Mouse (Mus musculus) heart, embryonic 13.5 days (tissue): ENCODE results near the gene Arvcf. TPM values are rescaled to one million over a fixed set of nuclear protein-coding genes. Genes with fewer than 3 reads are reported as not detected.

Source experiments
- ATAC-seq: fragments of 200-750 bp; cut with Nextera tagmentation; 2 replicates; pipeline ENCODE4 v1.8.0; 2017; ENCODE audit warnings: moderate TSS enrichment; ENCODE audit not compliant: insufficient number of reproducible peaks, low FRiP score, low TSS enrichment; ENCODE audit errors: extremely low read depth
- H3K27ac ChIP-seq: fragments of 300-500 bp; sonication (generic); replicated peaks from 2 replicates; pipeline ENCODE4 v1.5.1; 2015; ENCODE audit warnings: moderate library complexity, mild to moderate bottlenecking, inconsistent platforms
- H3K27me3 ChIP-seq: fragments of 300-500 bp; sonication (generic); replicated peaks from 2 replicates; pipeline ENCODE4 v1.6.1; 2015; ENCODE audit warnings: mild to moderate bottlenecking, inconsistent platforms
- H3K36me3 ChIP-seq: fragments of 300-500 bp; sonication (generic); 2 replicates; pipeline ENCODE4 v1.6.1; 2015; ENCODE audit warnings: mild to moderate bottlenecking, inconsistent platforms
- H3K4me1 ChIP-seq: fragments of 300-500 bp; sonication (generic); 2 replicates; pipeline ENCODE4 v1.6.1; 2015; ENCODE audit warnings: inconsistent platforms
- H3K4me2 ChIP-seq: fragments of 300-500 bp; sonication (generic); 2 replicates; pipeline ENCODE4 v1.6.1; 2015; ENCODE audit warnings: inconsistent platforms, mild to moderate bottlenecking, moderate library complexity
- H3K4me3 ChIP-seq: fragments of 300-500 bp; sonication (generic); 2 replicates; pipeline ENCODE4 v1.5.1; 2015; ENCODE audit warnings: moderate library complexity, mild to moderate bottlenecking, inconsistent platforms
- H3K9ac ChIP-seq: fragments of 300-500 bp; sonication (generic); 2 replicates; pipeline ENCODE4 v1.6.1; 2015; ENCODE audit warnings: inconsistent platforms, mild to moderate bottlenecking, moderate library complexity
- H3K9me3 ChIP-seq: fragments of 300-500 bp; sonication (generic); 2 replicates; pipeline ENCODE4 v1.6.1; 2016; ENCODE audit warnings: inconsistent platforms
- WGBS: fragments of 180-500 bp; shearing (Covaris S2); methylation state at CpG from one replicate; pipeline ENCODE4 v1.1.7; 2015; ENCODE audit warnings: mixed read lengths; 5-methylcytosine and 5-hydroxymethylcytosine counted together
- polyA plus RNA-seq: library from polyadenylated mRNA; unstranded; fragments of >200 nt; fragmentation: Nextera tagmentation; extraction: Ambion mirVana; gene quantifications from 2 replicates; pipeline ENCODE4 v1.2.1, GENCODE M21; 2015

Arvcf gene
- polyA plus RNA-seq, 1 experiment from 2014 or later, result 32.0 TPM

DNA sequence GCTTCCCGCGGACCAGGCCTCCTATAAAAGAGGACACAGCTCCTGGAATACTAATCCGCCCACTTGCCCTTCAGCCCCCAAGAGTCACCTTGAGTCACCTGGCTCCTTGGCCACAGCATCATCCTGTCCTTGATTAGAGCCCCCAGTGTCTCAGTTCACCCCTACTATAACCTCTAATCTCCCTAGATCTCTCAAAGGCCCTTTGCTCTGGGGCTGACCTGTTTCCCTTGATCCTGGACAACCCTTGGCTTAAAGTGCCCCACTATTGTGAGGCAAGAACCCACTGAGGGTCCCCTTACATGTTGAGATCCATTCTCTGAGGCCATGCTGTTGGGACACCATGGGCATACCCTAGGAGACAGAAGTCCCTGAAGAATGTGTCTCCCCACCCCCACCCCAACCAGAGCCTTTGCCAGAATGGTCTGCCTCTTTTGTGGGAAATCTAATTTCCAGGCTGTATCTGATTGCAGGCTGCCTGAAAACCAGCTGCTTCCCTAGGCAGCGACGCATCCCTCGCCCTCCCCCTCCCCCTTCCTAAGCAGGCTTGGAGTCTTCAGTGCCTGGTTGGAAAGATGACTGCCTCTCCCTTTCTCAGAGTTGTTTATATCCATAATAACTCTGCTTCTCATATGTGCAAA, 33.8 kb downstream of the Arvcf start:
- H3K36me3 ChIP-seq, result no peaks in the 10 kb centered on the region
- WGBS, result 58% methylated on average over 6 of the region's 6 CpGs
- peaks cover 47% of the 10 kb centered on the region for H3K4me1 ChIP-seq
- no peak overlapping the region for H3K9ac ChIP-seq
- no peaks in the 10 kb centered on the region for H3K27me3 ChIP-seq
- no peaks in the 10 kb centered on the region for H3K9me3 ChIP-seq
- ATAC-seq, result no peak
- H3K27ac ChIP-seq, result no peak overlapping the region
- no peak overlapping the region for H3K4me3 ChIP-seq
- no peak overlapping the region for H3K4me2 ChIP-seq

DNA sequence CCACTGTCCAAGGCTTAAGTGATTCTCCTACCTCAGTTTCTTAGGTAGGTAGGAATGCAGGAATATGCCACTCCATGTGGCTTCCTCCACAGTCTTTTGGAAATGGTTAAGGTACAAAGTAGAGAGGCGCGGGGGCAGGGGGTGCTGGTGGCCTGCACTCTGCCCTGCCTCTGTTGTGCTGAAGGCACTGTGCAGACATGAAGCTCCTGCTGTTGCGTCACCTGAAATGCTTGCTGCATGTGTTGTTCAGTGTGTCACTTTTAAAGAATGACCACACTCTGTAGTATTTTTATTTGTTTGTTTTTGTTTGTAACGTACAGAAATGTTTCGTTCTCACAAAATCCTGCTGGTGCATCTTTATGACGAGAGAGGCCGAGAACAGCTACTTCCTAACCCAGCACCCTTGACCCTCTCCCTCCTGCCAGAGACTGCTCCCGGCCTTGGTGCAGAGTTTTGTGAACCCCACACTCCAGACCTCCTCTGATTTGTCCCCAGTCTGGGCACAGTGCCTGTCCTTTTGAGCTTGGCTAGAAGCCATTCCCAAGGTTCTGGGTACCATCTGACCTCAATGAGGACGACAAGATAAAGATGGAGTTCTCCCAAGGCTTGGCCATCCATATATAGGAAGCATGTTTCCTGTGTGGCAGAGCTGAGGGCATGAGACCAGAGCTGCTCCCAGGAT, 35.2 kb downstream of the Arvcf start:
- 67% methylated on average over 9 of the region's 9 CpGs for WGBS
- ATAC-seq, result no peak
- H3K36me3 ChIP-seq, result no peaks in the 10 kb centered on the region
- H3K9ac ChIP-seq, result no peak overlapping the region
- no peaks in the 10 kb centered on the region for H3K27me3 ChIP-seq
- no peaks in the 10 kb centered on the region for H3K9me3 ChIP-seq
- peaks cover 53% of the 10 kb centered on the region for H3K4me1 ChIP-seq
- no peak overlapping the region for H3K27ac ChIP-seq
- H3K4me2 ChIP-seq, result no peak overlapping the region
- H3K4me3 ChIP-seq, result no peak overlapping the region

DNA sequence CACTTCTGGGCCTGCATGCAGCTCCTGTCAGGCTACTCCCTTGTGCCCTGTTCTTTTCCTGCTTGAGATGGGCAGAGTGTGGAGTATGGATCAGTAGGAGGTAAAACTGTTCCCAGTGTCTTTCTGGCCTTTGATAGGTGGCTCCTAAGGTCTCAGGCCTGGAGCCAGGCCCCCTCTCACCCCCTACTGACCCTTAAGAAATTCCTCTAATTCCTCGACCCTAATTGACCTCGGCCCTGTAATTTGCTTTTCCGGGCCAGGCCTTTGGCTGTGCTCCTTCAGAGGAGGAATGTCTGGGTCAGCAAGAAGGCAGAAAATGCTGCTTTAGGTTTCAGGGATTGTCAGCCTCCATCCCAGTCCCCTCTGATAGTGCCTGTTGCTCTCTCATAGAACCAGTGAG, 35.8 kb downstream of the Arvcf start:
- 36% methylated on average over 3 of the region's 3 CpGs for WGBS
- Histone ChIP-seq H3K36me3 (no peaks in the 10 kb centered on the region), H3K4me2 (no peak overlapping the region), H3K9ac (no peak overlapping the region), H3K27me3 (no peaks in the 10 kb centered on the region), H3K9me3 (no peaks in the 10 kb centered on the region), H3K4me1 (peaks cover 57% of the 10 kb centered on the region), H3K4me3 (no peak overlapping the region), H3K27ac (no peak overlapping the region)
- no peak for ATAC-seq

DNA sequence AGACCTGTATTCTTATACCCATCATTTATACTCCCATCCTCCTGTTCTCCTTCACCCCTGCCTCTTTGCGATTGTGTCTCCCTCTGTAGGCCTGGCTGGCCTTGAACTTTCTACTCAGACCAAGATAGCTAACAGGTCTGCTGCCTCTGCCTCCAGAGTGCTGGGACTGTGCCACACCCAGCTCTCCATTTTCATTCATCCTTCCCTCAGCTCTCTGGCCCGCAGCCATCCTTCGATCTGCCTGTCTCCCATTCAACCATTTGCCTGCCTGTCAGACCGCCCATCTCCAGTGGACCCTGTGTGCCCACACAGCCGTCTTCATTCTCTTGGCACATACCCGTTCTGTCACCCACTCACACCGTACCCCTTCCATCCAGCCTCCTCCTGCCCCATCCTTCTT, 36.2 kb downstream of the Arvcf start:
- ATAC-seq, result no peak
- H3K9ac ChIP-seq, result no peak overlapping the region
- no peak overlapping the region for H3K4me3 ChIP-seq
- no peak overlapping the region for H3K4me2 ChIP-seq
- peaks cover 57% of the 10 kb centered on the region for H3K4me1 ChIP-seq
- no peaks in the 10 kb centered on the region for H3K9me3 ChIP-seq
- H3K27ac ChIP-seq, result no peak overlapping the region
- H3K27me3 ChIP-seq, result no peaks in the 10 kb centered on the region
- WGBS, result 84% methylated on average over 7 of the region's 7 CpGs
- H3K36me3 ChIP-seq, result no peaks in the 10 kb centered on the region

DNA sequence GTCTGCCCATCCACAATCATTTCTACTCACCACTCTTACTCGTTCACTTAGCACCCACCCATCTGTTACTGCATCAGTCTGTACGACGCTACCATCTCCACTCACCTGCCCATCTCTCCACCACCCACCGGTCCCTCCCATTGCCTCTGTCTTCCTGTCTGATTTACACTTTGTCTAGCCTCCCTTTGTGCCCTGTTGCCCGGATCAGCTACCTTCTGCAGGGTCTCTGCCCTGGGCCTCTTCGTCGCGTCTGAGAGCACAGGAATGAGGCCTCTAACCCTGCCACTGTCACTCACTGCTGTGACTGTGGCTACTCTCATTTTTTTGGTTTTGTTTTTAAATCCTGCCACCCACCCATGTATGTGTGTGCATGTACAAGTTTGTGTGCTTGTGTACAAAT, 36.7 kb downstream of the Arvcf start:
- Histone ChIP-seq H3K4me2 (no peak overlapping the region), H3K9me3 (no peaks in the 10 kb centered on the region), H3K36me3 (no peaks in the 10 kb centered on the region), H3K4me3 (no peak overlapping the region), H3K27ac (no peak overlapping the region), H3K27me3 (no peaks in the 10 kb centered on the region), H3K4me1 (peaks cover 54% of the 10 kb centered on the region), H3K9ac (no peak overlapping the region)
- no peak for ATAC-seq
- WGBS, result 81% methylated on average over 8 of the region's 8 CpGs

DNA sequence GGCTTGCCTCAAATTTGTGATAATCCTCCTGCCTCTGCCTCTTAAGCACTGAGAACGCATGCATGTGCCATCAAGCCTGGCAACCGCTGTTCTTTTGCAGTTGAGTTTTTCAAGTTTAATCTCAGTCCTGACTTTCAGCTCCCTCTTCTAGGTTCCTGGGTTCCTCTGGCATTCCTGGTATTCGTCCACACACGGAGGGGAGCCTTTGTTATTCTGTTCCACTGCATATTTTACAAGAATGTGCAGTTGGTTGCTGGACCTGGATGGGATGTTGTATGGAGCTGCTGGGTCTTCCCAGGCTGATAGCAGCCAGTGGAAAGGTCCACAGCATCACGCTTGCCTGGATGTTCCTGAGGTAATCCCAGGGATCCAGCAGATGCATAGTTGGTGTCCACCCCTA, 37.4 kb downstream of the Arvcf start:
- H3K27ac ChIP-seq, result no peak overlapping the region
- no peak overlapping the region for H3K4me2 ChIP-seq
- 66% methylated on average over 5 of the region's 5 CpGs for WGBS
- no peaks in the 10 kb centered on the region for H3K9me3 ChIP-seq
- no peak overlapping the region for H3K4me3 ChIP-seq
- no peaks in the 10 kb centered on the region for H3K36me3 ChIP-seq
- H3K4me1 ChIP-seq, result peaks cover 46% of the 10 kb centered on the region
- H3K27me3 ChIP-seq, result no peaks in the 10 kb centered on the region
- no peak for ATAC-seq
- H3K9ac ChIP-seq, result no peak overlapping the region

DNA sequence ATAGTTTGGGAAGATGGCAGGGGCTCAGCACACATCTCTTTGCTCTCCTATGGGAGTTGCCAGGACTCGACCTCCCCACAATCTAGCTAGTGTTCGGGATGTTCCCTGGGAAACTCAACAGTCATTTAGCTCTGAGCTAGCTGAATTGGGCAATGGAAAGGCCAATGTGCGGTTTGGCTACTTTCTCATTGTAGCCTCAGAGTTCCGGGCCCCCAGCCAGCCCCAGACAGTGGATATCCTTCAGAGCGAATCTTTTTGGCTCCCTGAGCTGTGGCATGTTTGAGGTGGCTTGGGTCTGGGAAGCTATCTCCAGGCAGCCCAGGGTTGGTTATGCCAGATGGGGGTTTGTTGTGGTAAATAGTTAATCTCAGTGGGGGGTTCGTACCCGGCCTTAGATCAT, 38.5 kb downstream of the Arvcf start:
- no peak for ATAC-seq
- H3K9me3 ChIP-seq, result no peaks in the 10 kb centered on the region
- no peak overlapping the region for H3K4me3 ChIP-seq
- no peaks in the 10 kb centered on the region for H3K36me3 ChIP-seq
- no peak overlapping the region for H3K9ac ChIP-seq
- peaks cover 44% of the 10 kb centered on the region for H3K4me1 ChIP-seq
- WGBS, result 78% methylated on average over 7 of the region's 7 CpGs
- H3K4me2 ChIP-seq, result no peak overlapping the region
- no peak overlapping the region for H3K27ac ChIP-seq
- no peaks in the 10 kb centered on the region for H3K27me3 ChIP-seq

DNA sequence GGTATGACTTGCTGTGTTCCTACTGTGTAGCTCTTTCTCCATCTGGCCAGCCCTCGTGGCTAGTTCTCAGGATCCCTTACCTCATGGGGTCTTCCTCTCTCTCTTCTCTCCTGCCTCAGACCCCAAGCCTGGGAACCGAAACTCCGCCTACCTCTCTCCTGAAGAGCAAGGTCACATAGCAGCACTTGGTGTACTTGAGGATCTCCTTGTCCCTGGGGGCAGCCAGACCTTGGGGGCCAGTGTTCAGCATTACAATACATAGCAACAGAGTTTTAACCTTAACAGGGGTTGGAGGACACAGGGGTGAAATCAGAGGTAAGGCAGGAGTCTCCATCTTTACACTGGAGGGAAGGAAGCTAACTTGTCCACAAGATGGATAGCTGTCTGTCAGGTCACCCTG, 39.0 kb downstream of the Arvcf start:
- H3K27ac ChIP-seq, result no peak overlapping the region; the same call in 1 of the 2 replicates
- H3K4me3 ChIP-seq, result no peak overlapping the region
- H3K4me2 ChIP-seq, result no peak overlapping the region
- no peak overlapping the region for H3K9ac ChIP-seq
- no peaks in the 10 kb centered on the region for H3K27me3 ChIP-seq
- H3K4me1 ChIP-seq, result peaks cover 41% of the 10 kb centered on the region
- no peaks in the 10 kb centered on the region for H3K9me3 ChIP-seq
- no peak for ATAC-seq
- WGBS, result 50% methylated on average over 3 of the region's 3 CpGs
- no peaks in the 10 kb centered on the region for H3K36me3 ChIP-seq

DNA sequence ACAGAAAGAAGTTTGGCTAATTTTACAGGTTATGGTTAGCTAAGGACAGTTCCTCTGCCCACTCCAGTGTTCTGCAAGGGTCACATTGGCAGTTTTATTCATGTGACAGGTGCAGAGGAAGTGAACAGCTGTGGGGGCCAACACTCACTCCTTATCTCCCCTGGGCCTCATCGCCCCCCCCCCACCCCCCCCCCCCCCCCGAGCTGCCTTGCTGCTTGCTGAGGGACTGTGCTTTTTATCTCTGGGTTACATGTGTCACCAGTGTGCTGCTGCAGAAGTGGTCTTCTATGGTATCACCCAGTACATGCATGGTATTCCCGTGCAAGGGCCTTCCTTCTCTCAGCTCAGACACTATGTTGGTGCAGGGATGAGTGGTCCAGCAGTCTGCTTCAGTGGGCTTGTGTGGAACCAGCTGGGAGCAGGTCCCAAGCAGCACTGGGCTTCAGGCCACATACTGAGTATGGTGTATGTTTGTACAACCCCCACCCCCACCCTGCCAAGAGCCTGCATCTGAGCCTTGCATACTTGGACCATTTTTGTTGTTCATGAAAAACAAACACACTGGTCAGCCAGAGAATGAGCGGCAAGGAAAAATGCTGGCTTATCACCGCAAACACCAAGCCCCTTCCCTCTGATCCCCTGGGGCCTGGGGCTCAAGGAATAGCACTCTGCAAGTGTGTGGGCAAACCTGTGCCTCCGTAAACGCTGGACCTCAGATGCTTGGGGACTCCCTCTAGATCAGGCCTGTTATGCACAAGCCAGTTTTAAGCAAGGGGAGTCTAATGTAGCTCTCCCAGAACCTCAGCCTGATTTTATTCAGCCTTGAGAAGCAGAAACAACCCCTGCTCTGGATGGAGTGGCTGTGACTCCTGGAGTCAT, 40.0 kb downstream of the Arvcf start:
- no peak overlapping the region for H3K4me3 ChIP-seq
- WGBS, result 32% methylated on average over 5 of the region's 7 CpGs
- peak overlapping the region; percentile 6; the same call in 1 of the 2 replicates for H3K4me2 ChIP-seq
- peak overlapping the region; percentile 53 for H3K9ac ChIP-seq
- no peaks in the 10 kb centered on the region for H3K9me3 ChIP-seq
- no peaks in the 10 kb centered on the region for H3K36me3 ChIP-seq
- no peak for ATAC-seq
- peak overlapping the region; percentile 45 for H3K27ac ChIP-seq
- H3K27me3 ChIP-seq, result no peaks in the 10 kb centered on the region
- peaks cover 41% of the 10 kb centered on the region for H3K4me1 ChIP-seq

DNA sequence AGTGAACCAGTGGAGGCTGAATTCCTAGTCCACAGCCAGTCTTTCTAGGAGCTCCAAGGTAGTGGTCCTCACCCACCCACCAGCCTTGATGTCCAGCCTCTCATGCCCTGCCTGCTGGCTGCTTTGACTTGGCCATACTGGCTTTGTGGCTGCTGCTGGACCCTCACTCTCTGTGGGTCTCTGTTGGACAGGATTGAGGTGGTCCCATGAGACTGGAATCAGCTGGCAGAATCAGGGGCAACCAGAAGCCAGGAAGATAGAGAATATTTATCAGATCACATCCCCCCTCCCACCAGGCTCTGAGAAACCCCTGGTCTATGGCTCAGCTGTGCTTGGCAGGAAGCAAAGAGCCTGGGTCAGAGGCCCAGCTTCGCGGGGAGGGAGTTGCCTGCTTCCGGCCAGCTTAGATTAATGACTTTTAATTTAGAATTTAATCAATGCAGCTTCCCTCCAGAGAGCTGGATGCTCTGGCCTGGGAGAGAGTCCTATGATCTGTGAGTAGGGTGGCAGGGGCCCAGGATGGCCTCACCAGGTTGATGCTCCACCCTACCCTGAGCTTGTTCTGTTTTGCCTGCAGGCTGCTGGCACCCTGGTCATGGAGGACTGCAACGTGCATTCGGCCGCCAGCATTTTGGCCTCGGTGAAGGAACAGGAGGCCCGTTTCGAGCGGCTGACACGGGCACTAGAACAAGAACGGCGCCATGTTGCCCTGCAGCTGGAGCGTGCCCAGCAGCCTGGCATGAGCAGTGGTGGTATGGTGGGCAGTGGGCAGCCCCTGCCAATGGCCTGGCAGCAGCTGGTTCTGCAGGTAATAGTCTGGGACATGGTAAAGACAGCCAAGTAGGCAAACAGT, 40.8 kb downstream of the Arvcf start:
- Histone ChIP-seq H3K4me1 (peaks cover 41% of the 10 kb centered on the region), H3K9me3 (no peaks in the 10 kb centered on the region), H3K27me3 (no peaks in the 10 kb centered on the region), H3K4me2 (no peak overlapping the region), H3K36me3 (no peaks in the 10 kb centered on the region), H3K9ac (peak overlapping the region; percentile 53), H3K27ac (peak overlapping the region; percentile 45; the same call in 1 of the 2 replicates), H3K4me3 (no peak overlapping the region)
- ATAC-seq, result no peak
- WGBS, result 83% methylated on average over 14 of the region's 14 CpGs

DNA sequence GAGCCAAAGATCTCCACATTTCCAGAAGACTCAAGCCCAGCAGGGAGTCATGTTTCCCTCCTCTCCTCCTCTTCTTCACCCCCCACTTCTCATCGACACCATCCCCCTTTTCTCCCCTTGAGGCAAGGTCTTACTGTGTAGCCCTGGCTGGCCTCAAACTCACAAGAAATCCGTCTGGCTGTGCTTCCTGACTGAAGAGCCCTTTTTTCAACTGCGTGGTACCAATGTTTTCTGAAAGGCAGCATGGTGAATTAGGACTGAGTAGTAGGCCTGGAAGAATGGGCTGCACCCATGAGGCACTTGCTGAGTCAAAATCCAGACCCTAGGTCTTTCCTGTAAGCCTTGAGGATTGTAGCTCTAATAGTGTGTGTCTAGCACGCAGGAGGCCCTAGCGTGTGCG, 42.4 kb downstream of the Arvcf start:
- H3K27me3 ChIP-seq, result no peaks in the 10 kb centered on the region
- H3K9me3 ChIP-seq, result no peaks in the 10 kb centered on the region
- peaks cover 55% of the 10 kb centered on the region for H3K4me1 ChIP-seq
- H3K36me3 ChIP-seq, result no peaks in the 10 kb centered on the region
- 69% methylated on average over 6 of the region's 6 CpGs for WGBS
- H3K4me3 ChIP-seq, result no peak overlapping the region
- no peak for ATAC-seq
- no peak overlapping the region for H3K27ac ChIP-seq
- no peak overlapping the region for H3K4me2 ChIP-seq
- no peak overlapping the region for H3K9ac ChIP-seq
